Mouse (Mus musculus): ENCODE results near the gene Sfrp5.

Sfrp5 gene

DNA sequence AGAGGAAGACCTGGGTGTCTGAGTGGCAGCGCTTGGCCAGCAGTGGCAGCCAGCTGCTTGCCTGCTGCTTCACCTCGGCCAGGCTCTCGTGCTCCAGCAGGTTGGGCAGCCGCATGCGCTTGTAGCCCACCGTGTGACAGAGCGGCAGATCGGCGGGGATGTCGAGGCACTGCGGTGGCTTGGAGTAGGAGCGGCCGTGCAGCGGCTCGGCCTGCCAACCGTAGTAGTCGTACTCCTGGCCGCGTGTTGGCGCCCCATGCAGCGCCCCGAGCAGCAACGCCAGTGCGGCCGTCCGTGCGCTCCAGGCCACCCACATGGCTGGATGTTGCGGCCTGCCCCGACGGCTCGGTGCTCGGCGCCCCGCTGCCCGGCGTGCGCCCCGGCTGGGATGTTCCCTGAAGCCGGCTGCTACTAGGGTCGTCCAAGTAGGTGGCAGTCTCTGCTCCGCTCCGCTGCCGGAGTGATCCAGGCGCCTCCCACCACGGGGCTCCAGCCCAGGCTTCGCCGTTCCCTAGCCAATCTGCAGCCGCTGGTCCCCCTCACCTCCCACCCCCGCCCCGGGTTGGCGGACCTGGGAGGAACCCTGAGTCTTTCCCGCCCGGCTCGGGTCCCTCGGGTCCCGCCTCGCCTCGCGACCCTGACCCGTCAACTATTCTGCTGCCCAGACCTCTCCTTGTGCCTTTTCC is at the start of gene Sfrp5:
Gene Sfrp5, minus strand, starts transcription at position 557 of the 686 bp plus-strand sequence.
- CTCF ChIA-PET: no interaction called here

DNA sequence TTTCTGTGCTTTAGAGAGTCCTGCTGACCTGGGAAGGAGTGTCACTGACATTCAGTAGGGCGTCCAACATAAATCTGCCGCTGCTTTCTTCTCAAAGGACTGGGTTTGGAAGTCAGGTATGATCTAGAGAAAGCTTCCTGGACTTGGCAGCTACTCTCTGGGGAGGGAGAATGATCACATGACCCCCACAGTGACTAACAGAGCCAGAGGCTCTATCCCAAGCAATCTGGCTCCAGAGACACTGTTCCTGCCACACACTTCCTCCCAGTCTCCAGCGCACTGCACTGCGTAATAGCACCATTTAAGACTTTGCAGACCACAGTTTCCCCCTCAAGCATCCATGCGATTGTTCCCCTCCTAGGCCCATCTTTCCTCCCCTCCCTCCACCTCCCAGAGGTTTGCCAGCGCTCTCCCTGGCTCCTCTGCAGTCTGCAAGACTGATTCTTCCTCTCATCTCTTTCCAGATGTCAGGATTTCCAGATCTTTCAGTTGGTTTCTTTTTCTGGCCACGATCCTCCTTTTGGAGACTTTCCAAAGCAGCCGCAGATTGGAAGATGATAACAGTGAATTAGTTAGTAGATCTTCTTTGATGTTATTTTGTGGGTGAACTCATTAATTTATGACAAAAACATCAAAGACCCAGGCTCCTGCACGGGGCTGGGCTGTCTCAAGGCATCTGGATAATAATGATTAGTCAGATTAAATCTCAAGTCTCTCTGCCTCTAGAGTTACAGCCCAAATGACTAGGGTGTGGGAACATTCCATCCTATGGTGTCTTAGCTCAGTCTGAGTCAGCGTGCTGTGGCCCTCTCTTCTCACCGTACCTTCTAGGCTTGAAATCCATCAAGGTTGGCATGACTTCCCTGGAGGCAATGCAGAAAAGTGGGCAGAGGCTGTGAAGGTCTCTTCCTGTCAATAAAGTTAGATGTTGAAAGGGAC is 48.2 kb upstream of the Sfrp5 start:
- CTCF ChIA-PET: no interaction called here

DNA sequence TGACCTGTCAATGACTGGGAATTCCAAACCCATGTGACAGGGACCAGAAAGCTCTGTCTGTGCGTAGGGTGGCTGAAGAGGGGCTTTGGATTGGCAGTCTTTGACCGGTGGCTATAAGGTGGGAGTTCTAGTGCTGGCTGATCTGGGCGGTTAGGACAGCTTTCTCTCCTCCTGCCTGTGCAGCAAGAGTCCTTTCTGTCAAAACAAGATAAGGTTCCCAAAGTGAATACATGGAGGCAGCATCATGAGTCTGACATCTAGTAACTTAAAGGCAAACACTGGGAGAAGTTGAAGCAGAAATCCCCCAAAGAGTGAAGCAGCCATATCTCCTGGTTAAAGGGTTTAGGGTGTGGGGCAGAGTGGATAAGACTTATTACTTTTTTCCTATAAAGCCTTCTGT is 45.5 kb upstream of the Sfrp5 start, which contains the start of gene Golga7b:
Gene Golga7b, plus strand, starts transcription at position 56 of the 400 bp plus-strand sequence.
- CTCF ChIA-PET: no interaction called here

DNA sequence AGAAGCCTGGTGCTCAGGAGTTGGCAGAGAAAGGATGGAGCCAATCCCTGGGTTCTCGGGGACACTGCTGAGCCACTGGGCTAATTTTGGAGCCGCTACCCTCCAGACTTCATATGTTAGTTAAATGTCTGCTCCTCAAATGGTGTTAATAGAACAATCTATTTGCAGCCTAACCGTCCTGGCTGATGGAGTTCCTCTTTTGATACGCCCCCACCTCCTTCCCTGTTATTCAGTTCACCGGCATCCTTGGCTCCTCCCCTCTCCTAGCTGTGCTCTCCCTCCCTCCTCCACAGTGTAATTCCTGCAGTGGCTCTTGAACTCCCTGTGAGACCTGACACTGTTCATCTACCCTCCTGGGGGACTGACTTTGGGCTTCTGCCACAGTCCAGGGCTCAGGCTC is 44.6 kb upstream of the Sfrp5 start:
- CTCF ChIA-PET: no interaction called here

DNA sequence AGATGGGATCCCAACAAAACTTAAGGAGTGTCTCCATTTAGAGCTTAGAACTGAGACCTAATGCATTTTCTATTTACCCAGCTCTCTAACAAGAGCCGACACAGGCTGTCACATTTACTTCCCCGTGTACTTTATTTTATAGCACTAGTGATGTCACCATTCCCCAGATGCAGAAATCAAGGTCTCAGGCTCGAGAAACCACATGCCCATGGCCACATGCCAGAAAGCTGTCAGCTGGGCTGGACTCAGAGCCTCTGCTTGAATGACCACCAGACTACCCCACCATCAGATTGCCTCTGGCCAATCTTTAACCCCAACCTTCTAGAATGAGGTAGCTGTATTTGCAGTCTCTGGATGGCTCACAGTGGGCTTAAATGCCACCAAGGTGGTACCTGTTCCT is 41.3 kb upstream of the Sfrp5 start:
- CTCF ChIA-PET: no interaction called here

DNA sequence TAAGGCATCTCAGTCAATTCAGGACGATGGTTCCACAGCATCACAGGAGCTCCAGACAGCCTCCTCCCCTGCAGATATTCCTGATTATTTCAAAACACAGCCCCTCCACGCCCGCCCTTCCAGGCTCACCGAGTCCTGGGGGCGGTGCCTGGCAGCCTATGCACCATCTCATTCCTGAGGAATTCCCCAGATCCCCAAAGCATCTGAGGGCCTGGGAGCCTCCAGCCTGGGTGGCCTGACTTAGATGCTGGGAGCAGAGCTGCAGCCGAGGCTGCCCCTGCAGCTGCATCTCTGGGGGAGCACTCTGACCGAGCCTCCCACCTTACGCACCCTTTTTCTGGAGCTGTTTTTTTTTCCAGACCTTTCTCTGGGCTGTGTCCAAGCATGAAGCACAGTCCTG is 38.8 kb upstream of the Sfrp5 start:
- CTCF ChIA-PET: no interaction called here

DNA sequence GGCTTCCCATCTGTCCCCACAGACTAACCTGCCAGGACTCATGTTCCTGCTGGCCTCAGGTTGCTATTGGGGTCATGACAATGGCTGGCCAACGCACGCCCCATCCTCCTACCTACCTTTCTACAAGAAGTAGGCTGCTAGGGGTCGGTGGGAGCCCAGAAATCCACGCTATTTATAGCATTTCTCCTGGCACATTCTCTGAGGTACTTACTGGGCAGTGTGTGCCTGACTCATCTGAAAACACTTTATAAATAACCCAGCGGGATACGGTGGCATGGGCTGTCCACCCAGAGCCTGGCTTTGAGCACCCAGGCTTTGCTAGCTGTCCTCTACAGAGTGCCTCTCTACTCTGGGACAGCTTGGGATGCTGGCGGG is 36.3 kb upstream of the Sfrp5 start:
- CTCF ChIA-PET: no interaction called here

DNA sequence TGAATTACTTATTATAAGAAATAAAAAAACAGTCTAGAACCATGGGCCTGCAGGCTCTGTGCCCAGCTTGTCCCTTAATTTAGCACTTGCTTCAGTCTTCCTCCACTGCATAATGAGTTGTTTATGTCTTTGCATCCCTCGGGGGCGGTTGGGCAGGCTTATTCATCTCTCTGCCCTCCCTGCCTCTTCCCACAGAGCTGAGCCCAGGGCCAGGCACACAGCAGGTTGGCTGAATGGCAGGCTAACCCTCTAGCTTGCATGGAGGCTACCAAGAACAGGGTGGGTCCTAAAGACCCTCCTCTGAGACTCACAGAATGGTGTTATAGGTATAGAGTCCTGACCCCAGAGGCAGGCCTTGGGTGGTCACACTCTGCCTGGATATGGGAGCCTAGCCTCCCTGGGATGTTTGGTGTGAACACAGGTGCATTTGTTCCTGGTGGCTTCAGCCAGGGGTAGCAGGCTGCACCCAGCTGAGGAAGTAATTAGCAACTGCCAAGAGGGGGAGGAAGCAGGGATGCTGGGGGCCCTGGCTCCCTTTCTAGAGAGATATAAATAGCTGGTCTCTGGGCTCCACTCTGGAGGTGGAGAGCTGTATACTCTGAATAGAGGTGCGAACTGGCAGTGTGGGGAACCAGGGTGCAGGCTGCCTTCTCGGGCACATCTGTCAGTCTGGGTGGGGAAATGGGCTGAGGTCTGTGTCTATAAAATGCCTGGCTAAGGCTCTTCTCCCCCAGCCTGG is 35.7 kb upstream of the Sfrp5 start:
- CTCF ChIA-PET: no interaction called here

DNA sequence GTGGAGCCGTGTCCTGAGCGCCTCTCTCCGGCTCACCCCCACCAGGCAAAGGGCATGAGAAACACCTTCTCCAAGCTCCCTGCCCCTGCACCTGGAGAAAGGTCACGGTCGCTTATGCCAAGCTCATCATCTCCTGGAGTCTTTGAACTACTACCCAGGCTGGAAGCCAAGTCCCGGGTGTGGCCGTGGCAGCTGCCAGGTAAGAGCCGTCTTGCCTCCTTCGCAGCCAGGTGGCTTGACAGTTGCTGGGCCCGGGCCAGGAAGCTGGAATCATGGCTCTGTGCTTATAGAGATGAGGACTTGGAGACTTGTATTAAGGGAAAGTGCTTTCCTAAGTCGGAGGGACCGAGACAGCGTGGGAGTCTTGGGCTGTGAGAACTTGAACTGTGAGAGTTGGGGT is 28.9 kb upstream of the Sfrp5 start:
- CTCF ChIA-PET: no interaction called here

DNA sequence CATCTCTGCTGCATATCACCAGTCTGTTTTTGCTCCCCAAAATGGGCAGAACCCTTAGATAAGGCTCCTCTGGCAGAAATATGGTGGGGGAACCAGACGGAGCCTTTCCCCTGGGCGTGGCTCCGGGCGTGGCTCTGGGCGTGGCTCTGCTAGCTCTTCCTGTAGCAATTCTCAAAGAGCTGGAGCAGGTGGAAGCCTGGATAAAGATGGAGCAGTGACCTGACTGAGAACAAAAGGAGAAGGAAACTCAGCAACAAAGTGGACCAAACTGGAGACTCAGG is 28.2 kb upstream of the Sfrp5 start:
- CTCF ChIA-PET: no interaction called here

DNA sequence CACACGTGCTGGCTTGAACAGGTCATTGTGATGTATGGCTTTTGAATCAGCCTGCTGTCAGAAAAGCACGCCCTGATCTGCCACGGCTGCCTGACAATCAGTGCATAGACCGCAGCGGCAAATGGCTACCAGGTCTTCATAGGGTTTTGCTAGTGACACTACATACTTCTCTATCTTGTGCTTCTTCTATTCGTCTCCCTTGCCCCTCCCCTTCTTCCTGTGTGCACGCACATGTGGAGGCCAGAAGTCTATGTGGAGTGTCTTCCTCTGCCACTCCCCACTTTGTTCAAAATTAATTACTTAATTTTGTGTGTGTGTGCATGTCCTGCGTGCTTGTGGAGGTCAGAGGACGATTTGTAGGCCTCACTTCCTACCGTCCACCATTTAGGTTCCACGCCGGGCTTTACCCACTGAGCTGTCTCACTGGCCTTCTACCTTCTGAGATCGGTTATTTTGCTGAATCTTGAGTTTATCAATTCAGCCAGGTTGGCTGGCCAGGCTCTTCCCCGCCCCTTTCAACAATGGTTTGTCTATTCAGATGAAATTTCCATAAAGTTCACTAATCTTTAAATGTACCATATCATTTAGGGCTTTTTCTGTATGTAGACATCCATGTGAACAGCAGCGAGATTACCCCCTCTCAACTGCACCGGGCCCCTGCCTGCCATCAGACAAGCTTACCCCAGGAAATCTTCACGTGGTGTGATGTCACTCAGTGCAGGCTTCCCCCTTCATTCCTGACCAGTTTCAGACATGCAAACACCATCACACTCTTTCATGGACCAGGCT is 27.6 kb upstream of the Sfrp5 start:
- CTCF ChIA-PET: no interaction called here

DNA sequence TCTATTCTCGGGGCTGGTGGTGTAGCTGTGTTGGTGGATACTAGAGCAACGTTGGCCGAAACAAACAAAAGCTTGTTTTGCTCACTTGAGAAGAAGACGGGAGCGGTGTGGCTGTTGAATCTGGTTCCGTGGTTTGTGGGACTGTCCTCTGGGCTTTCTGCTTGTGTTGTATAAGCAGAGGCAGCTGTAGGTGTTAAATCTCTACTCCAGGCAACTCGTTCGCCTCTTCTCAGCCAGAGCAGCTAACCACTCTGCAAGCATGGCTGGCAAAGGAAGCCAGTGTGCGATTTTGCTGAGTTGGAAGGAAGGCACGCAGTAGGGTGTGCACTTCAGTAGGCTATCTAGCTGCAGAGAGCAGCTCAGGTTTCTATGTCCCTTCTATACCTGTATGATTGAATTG is 24.4 kb upstream of the Sfrp5 start:
- CTCF ChIA-PET: no interaction called here

DNA sequence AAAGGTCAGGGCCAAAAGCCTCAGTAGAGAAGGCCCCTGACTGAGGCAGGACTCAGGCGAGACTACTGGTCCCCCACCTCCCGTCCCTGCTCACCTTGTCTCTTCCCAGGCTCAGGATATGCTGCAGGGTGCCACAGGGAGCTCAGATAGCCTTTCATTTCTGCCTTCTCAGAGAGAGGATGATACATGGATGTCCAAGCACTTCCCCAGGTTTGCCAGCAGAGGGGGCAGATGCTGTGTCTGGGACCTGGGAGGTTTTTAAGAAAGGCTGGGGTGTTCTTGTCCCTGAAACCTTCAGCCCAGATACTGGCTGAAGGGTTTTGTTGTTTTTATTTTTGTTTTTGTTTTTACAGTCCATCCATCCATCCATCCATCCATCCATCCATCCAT is 15.3 kb upstream of the Sfrp5 start:
- CTCF ChIA-PET: no interaction called here

DNA sequence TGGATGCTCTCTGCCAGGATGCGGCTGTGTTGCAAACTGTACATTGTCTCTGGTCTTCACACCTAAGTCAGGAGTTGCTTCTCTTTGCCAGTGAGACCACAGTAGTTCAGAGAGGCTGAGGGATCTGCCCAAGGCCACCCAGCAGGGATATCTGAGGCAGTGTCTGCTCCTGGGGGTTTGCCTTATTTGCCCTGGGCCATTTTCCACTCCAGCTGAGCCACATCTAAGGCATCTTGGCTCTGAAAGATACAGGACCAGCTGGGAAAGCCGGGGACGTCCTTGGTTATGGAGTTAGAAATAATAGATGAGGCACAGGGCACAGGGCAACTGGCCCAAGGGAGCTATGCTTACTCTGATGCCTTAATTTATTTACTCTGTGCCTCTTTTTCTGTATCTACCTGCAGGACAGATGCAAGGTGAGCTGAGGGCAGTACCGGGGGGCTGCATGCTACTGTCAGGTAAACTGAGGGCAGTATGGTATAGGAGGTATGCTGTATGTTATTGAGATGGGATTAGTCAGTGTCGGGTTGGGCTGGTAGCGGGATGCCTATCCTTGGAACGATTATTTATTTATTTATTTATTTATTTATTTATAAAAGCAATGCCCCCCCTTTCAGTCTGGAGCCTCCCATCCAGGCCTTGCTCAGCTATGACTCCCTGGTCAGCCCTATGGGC is 14.8 kb upstream of the Sfrp5 start:
- CTCF ChIA-PET: no interaction called here

DNA sequence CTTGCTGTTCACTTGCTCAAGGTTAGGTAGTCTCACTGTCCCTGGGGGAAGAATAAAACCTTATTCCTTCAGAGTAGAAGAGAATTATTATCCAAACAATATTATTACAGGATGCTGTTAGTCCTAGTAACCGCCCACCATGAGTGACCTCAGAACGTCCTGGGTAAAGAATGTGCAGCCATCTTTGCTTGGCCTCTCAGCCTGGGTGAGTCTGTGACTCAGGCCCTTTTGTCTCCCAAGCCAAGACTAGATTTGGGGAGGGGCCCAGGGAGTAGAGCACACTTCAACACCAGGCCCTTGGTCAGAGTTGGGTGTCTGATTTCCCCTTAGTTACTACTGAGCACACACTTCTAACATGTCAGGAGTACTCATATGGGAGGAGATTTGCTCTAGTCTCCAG is 12.5 kb upstream of the Sfrp5 start:
- CTCF ChIA-PET: no interaction called here

DNA sequence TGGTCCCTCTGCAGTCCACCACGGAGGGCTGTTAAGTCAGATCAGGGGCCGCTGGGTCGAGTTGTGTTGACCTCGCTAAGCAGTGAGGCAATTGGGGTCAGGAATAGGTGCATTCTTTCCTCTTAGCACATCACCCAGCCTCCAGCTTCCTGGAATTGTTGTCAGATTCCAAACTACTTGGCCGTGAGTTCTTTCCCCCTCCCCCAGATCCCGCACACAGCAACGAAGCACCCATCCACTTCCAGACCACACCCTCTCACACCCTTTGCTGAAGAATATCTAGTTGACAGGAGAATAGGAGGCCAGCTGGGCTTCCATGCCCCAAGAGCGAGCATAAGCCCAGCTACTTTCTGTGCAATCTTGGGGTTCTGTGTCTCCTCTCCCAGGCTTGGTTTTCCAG is 9.9 kb upstream of the Sfrp5 start:
- CTCF ChIA-PET: no interaction called here

DNA sequence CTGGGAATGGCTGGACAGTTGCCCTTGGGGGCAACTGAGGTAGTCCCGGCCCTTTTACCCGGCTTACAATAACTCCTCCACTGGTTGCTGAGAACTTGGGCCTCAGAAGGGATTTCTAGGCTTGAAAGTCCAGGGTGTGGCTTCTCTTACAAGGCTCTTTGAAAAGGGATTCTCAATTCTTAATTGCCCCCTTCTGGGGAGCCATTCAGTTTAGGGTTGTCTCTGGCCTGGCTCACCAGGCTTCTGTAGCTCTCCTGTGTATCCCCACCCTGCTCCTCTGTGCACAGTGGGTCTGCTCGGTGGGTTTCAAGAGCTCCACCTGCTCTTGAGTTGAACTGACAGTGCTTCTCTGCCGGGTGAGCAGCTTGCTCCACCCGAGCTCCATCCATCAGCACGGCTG is 7.9 kb upstream of the Sfrp5 start:
- CTCF ChIA-PET: no interaction called here

DNA sequence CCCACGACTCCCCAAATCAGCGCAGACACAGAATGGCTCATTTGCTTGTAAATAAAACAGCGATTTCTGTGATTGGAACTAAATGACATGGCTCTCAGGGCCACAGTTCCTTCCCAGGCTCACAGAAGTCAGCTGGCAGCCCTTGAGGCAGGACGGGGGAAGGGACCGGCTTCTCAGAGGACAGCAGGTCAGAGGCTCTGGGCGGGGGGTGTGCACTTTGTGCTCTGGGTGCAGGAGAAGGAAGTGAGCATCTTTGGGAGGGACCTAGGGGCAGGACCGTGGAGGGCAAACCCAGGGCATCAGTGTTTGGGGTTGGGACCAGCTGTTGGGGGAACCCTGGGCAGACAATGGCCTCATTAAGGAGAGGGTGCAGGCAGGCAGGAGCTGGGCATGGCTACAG is 7.4 kb upstream of the Sfrp5 start:
- CTCF ChIA-PET: no interaction called here

DNA sequence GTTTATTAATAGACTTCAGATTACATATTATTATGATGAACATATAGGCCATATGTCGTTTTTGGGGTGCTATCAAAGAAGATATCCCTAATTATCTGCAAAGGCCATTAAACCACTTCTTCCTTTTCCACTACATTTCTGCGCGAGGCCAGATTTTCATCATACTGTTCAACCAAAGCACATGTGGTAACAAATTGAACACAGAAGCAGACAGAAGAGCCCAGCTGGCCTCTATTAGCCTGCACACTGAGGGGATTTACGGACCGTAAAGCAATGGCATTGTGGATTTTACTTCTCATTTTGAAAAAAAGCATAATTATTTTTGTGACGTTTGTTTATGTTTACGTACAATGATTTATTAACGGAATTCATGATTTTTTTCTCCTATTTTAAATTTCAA is 3.1 kb upstream of the Sfrp5 start:
- CTCF ChIA-PET: no interaction called here

DNA sequence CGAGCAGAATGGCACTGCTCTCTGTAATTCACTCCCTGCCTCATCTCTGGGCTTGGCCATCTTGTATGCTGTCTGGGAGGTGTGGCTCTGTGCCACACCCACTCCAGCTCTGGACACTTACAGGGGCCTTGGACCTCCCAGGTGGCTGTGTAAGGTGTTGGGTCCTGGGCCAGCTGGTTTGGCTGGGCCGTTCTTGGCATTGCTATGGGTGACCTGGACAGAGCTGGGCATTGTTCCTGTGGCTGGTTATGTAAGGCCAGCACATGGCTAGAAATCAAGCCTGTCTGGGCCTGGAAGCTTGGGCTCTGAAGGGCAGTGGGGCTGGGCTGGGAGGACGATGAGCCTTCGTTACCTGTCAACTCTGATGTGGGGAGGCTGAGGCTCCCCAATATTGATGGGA is 2.3 kb upstream of the Sfrp5 start:
- CTCF ChIA-PET: no interaction called here

DNA sequence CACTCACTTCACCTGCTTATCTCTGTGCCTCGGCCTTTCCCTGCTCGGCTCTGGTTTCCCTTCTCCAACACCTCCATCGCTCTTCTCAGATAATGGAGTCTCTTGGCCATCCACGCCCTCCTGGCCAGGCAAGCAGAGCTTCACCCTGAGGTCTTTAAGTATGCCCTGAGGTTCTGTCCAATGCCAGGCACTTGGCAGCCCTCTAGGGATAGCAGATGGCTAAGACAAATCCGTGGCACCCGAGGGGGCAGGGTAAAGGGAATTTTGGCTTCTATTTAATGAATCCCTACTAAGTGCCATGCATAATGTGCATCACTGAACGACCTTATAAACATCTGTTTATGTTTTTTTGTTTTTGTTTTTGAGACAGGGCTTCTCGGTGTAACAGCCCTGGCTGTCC is 415 bp upstream of the Sfrp5 start:
- CTCF ChIA-PET: no interaction called here

DNA sequence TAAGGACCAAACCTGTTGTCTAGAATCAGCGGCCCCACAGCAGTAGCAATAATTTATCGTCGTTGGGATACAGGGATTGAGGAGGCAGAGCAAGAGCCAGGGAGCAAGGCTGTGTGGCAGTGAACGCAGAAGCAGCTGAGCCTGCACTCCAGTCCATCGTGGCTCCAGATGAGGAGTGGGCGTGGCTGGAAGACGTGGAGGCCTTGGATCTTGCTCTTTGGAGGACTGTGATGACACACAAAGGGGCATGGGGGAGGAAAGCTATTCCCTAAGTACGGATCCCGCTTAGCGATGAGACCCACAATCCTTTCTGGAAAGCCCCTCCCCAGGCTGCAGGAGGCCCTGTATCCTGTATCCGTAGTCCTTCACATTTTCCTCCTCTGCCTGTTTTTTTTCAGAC is 4.0 kb downstream of the Sfrp5 start:
- CTCF ChIA-PET: no interaction called here

Measured in spleen, embryonic (tissue).